Mouse (Mus musculus) liver, embryonic 14.5 days (tissue): ENCODE measurements at regions not wholly inside any gene's neighbourhood (a gene's known extent, or its start where the extent isn't known, plus 50 kb on each side); places are given as distances from the start of the nearest gene placed in this dataset.

Experiments
- ATAC-seq: fragments of 200-750 bp; cut with Nextera tagmentation; 2 replicates; pipeline ENCODE4 v1.8.0; 2017; ENCODE audit warnings: moderate number of reproducible peaks, mild to moderate bottlenecking, moderate library complexity; ENCODE audit not compliant: insufficient read depth
- DNase-seq, 3 experiments: peaks; one replicate each; pipeline ENCODE4 v3.0.0-alpha.2; 2012 to 2013; ENCODE audit warnings: low read depth in 3 of 3, low spot score in 3 of 3
- H3K27ac ChIP-seq: fragments of 300-500 bp; sonication (generic); 2 replicates; pipeline ENCODE4 v1.5.1; 2014; ENCODE audit warnings: moderate library complexity, mild to moderate bottlenecking, control low read depth, inconsistent platforms
- H3K27me3 ChIP-seq: fragments of 300-500 bp; sonication (generic); 2 replicates; pipeline ENCODE4 v1.6.1; 2014; ENCODE audit warnings: mild to moderate bottlenecking, low read length, moderate library complexity; ENCODE audit not compliant: control insufficient read depth, insufficient read depth
- H3K36me3 ChIP-seq: fragments of 300-500 bp; sonication (generic); replicated peaks from 2 replicates; pipeline ENCODE4 v1.6.1; 2014; ENCODE audit warnings: low read depth; ENCODE audit not compliant: control insufficient read depth, insufficient read depth
- H3K4me1 ChIP-seq, 2 experiments: fragments of 200-500 bp in 1 of 2; fragments of 300-500 bp in 1 of 2; sonication (generic) in 1 of 2; replicated peaks; 2 replicates each; pipeline ENCODE4 v1.6.1; 2012 to 2014; ENCODE audit warnings: antibody characterized with exemption in 1 of 2, inconsistent platforms in 1 of 2, low read length in 1 of 2; ENCODE audit not compliant: control insufficient read depth in 2 of 2, insufficient read depth in 2 of 2
- H3K4me2 ChIP-seq: fragments of 300-500 bp; sonication (generic); 2 replicates; pipeline ENCODE4 v1.6.1; 2014; ENCODE audit warnings: low read depth, mild to moderate bottlenecking, control low read depth, moderate library complexity
- H3K4me3 ChIP-seq, 2 experiments: fragments of 200-500 bp in 1 of 2; fragments of 300-500 bp in 1 of 2; sonication (generic) in 1 of 2; 2 replicates each; pipeline ENCODE4 v1.5.1; 2012 to 2014; ENCODE audit warnings: low read depth in 2 of 2, low read length in 2 of 2, mild to moderate bottlenecking in 2 of 2, control low read depth in 1 of 2, inconsistent platforms in 1 of 2, moderate library complexity in 1 of 2; ENCODE audit not compliant: insufficient read depth in 1 of 2
- H3K9ac ChIP-seq: fragments of 300-500 bp; sonication (generic); replicated peaks from 2 replicates; pipeline ENCODE4 v1.6.1; 2014; ENCODE audit warnings: mild to moderate bottlenecking, control low read depth, moderate library complexity
- H3K9me3 ChIP-seq: fragments of 300-500 bp; sonication (generic); 2 replicates; pipeline ENCODE4 v1.6.1; 2016; ENCODE audit warnings: low read length, mixed read lengths; ENCODE audit not compliant: control insufficient read depth
- CTCF ChIP-seq: IDR thresholded peaks from 2 replicates; pipeline ENCODE4 v1.5.1; 2016; ENCODE audit warnings: antibody characterized with exemption, low read depth, control low read depth
- EP300 ChIP-seq: IDR thresholded peaks from 2 replicates; pipeline ENCODE4 v1.6.1; 2016; ENCODE audit warnings: antibody characterized with exemption, low read depth
- WGBS: fragments of 180-500 bp; shearing (Covaris S2); extraction: QIAGEN DNeasy Blood & Tissue Kit; methylation state at CpG from one replicate; pipeline ENCODE4 v1.1.7; 2014; ENCODE audit not compliant: insufficient replicate concordance; 5-methylcytosine and 5-hydroxymethylcytosine counted together

GRCm38 (mm10) chr1:77219488-77220321 lies 295.2 kb downstream of the Epha4 start:
- ATAC-seq = no peak
- no peaks in the 10 kb centered on the region for H3K9me3 ChIP-seq
- H3K36me3 ChIP-seq = no peaks in the 10 kb centered on the region
- H3K4me1 ChIP-seq = peaks cover 0 to 6% of the 10 kb centered on the region in 2 experiments; a peak in 2 of 4 replicates
- no peak overlapping the region for H3K4me3 ChIP-seq
- H3K9ac ChIP-seq = no peak overlapping the region
- DNase-seq = no peak
- 61% methylated on average over 3 of the region's 3 CpGs for WGBS
- H3K4me2 ChIP-seq = no peak overlapping the region
- TF ChIP-seq EP300 = no peak
- TF ChIP-seq CTCF = no peak
- no peak overlapping the region for H3K27ac ChIP-seq
- no peaks in the 10 kb centered on the region for H3K27me3 ChIP-seq

GRCm38 (mm10) chr1:77220322-77220590 lies 294.6 kb downstream of the Epha4 start:
- Histone ChIP-seq H3K36me3 (no peaks in the 10 kb centered on the region), H3K4me1 (peaks cover 0 to 6% of the 10 kb centered on the region in 2 experiments; a peak in 2 of 4 replicates), H3K9ac (no peak overlapping the region), H3K4me3 (no peak overlapping the region), H3K27me3 (no peaks in the 10 kb centered on the region), H3K27ac (no peak overlapping the region), H3K9me3 (no peaks in the 10 kb centered on the region), H3K4me2 (no peak overlapping the region)
- TF ChIP-seq EP300 (no peak), CTCF (no peak)
- DNase-seq = no peak
- ATAC-seq = no peak
- WGBS = 73% methylated on average over 1 of the region's 1 CpGs

- no peaks in the 10 kb centered on the region for H3K27me3 ChIP-seq
Measured at GRCm38 (mm10) chr1:77220783-77221182, 294.1 kb downstream of the Epha4 start.

GRCm38 (mm10) chr1:77221900-77222299 lies 293.0 kb downstream of the Epha4 start:
- H3K9me3 ChIP-seq = no peaks in the 10 kb centered on the region
- no peak for TF ChIP-seq CTCF
- 50% methylated on average over 2 of the region's 2 CpGs for WGBS
- H3K27me3 ChIP-seq = no peaks in the 10 kb centered on the region
- no peak overlapping the region for H3K4me2 ChIP-seq
- no peak overlapping the region for H3K9ac ChIP-seq
- ATAC-seq (no peak), DNase-seq (no peak)
- H3K4me1 ChIP-seq = peaks cover 0 to 8% of the 10 kb centered on the region in 2 experiments; a peak in 2 of 4 replicates
- no peak overlapping the region for H3K4me3 ChIP-seq
- H3K36me3 ChIP-seq = no peaks in the 10 kb centered on the region
- no peak overlapping the region for H3K27ac ChIP-seq

More at GRCm38 (mm10) chr1:77220783-77221182, 294.1 kb downstream of the Epha4 start:
- Histone ChIP-seq H3K4me3 (no peak overlapping the region), H3K27ac (no peak overlapping the region), H3K9me3 (no peaks in the 10 kb centered on the region), H3K9ac (no peak overlapping the region), H3K4me1 (peaks cover 0 to 6% of the 10 kb centered on the region in 2 experiments; a peak in 2 of 4 replicates), H3K4me2 (no peak overlapping the region), H3K36me3 (no peaks in the 10 kb centered on the region)
- DNase-seq = no peak
- TF ChIP-seq CTCF (no peak), EP300 (no peak)
- ATAC-seq = 0 out of 2 replicates have a peak, but pooled peaks have one; percentile 13
- 27% methylated on average over 6 of the region's 6 CpGs for WGBS

GRCm38 (mm10) chr1:77226546-77226945 lies 288.3 kb downstream of the Epha4 start:
- Histone ChIP-seq H3K4me3 (no peak overlapping the region), H3K4me2 (no peak overlapping the region), H3K27me3 (no peaks in the 10 kb centered on the region), H3K4me1 (peaks cover 0 to 5% of the 10 kb centered on the region in 2 experiments; a peak in 1 of 4 replicates), H3K36me3 (no peaks in the 10 kb centered on the region), H3K9me3 (no peaks in the 10 kb centered on the region), H3K9ac (no peak overlapping the region), H3K27ac (no peak overlapping the region)
- ATAC-seq (no peak), DNase-seq (no peak)
- WGBS = 32% methylated on average over 4 of the region's 4 CpGs
- TF ChIP-seq EP300 (no peak), CTCF (no peak)
